Mouse (Mus musculus) C2C12 (cell line): ENCODE results near the gene Ltb.

Source experiments
- CEBPB ChIP-seq: IDR thresholded peaks from one replicate; pipeline ENCODE4 v1.6.1; 2011; ENCODE audit warnings: low read depth, mild to moderate bottlenecking, control low read depth, moderate library complexity
- CTCF ChIP-seq: IDR thresholded peaks from one replicate; pipeline ENCODE4 v1.5.1; 2011; ENCODE audit not compliant: control insufficient read depth, insufficient read depth, insufficient read length
- FOSL1 ChIP-seq: IDR thresholded peaks from one replicate; pipeline ENCODE4 v1.8.0; 2011; ENCODE audit warnings: mild to moderate bottlenecking, low read length; ENCODE audit not compliant: poor library complexity, insufficient read depth, severe bottlenecking
- MAX ChIP-seq: IDR thresholded peaks from one replicate; pipeline ENCODE4 v1.6.1; 2011; ENCODE audit warnings: mild to moderate bottlenecking, control low read depth
- MYOD1 ChIP-seq: IDR thresholded peaks from one replicate; pipeline ENCODE4 v1.6.1; 2011; ENCODE audit warnings: low read depth; ENCODE audit not compliant: control insufficient read depth, insufficient read length
- MYOG ChIP-seq: IDR thresholded peaks from one replicate; pipeline ENCODE4 v1.6.1; 2011; ENCODE audit not compliant: control insufficient read depth, insufficient read length; ENCODE audit errors: extremely low read depth
- USF1 ChIP-seq: IDR thresholded peaks from one replicate; pipeline ENCODE4 v1.6.1; 2011; ENCODE audit warnings: low read depth, mild to moderate bottlenecking, control low read depth, moderate library complexity

DNA sequence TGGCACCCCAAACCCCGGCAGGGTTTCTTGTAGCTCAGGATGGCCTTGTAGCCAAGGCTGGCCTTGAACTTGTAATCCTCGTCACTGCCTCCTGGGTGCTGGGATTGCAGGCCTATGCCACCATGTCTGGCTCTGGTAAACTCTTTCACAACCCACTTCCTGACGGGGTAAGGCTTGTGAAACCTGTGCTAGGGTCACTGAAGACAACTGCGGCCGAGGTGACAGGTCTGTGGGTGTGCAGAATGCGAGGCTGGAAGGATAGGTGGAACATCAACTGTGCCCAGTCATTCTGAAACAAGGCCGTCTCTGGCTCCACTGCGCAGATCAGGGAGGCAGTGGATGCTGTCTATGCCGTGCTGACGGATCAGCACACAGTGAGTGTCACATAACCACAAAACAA is 36.8 kb downstream of the Ltb start:
- no peak for TF ChIP-seq CTCF
- no peak for TF ChIP-seq CEBPB
- no peak for TF ChIP-seq USF1
- TF ChIP-seq FOSL1: no peak
- TF ChIP-seq MAX: no peak
- TF ChIP-seq MYOG: no peak
- no peak for TF ChIP-seq MYOD1
